Mouse (Mus musculus): ENCODE measurements at regions not wholly inside any gene's neighbourhood (a gene's known extent, or its start where the extent isn't known, plus 50 kb on each side); places are given as distances from the start of the nearest gene placed in this dataset.

GRCm38 (mm10) chr16:78156876-78157232 is 144.4 kb upstream of the Cxadr start:
- no peak for DNase-seq (ENCODE audit: low spot score)

GRCm38 (mm10) chr16:78156138-78156875 is 145.0 kb upstream of the Cxadr start:
- DNase-seq (ENCODE audit: low spot score) = peak; percentile 35

GRCm38 (mm10) chr16:78153899-78154605 is 147.2 kb upstream of the Cxadr start:
- DNase-seq (ENCODE audit: low spot score) = no peak

GRCm38 (mm10) chr16:78144146-78144545 is 157.1 kb upstream of the Cxadr start:
- DNase-seq (ENCODE audit: low spot score) = no peak

- DNase-seq (ENCODE audit: low spot score) = no peak
Observed at GRCm38 (mm10) chr16:78135501-78135900, 165.8 kb upstream of the Cxadr start.

GRCm38 (mm10) chr16:78134531-78134930 is 166.8 kb upstream of the Cxadr start:
- no peak for DNase-seq (ENCODE audit: low spot score)

GRCm38 (mm10) chr16:78121668-78122067 is 179.6 kb upstream of the Cxadr start:
- no peak for DNase-seq (ENCODE audit: low spot score)

GRCm38 (mm10) chr16:78120346-78120899 is 180.9 kb upstream of the Cxadr start:
- no peak for DNase-seq (ENCODE audit: low spot score)

GRCm38 (mm10) chr16:78104246-78104645 is 197.0 kb upstream of the Cxadr start:
- DNase-seq (ENCODE audit: low spot score) = no peak

GRCm38 (mm10) chr16:78101415-78102326 is 199.6 kb upstream of the Cxadr start:
- DNase-seq (ENCODE audit: low spot score) = peak; percentile 7

- DNase-seq (ENCODE audit: low spot score) = no peak
Observed at GRCm38 (mm10) chr16:78099842-78100241, 201.4 kb upstream of the Cxadr start.

- DNase-seq (ENCODE audit: low spot score) = no peak
Observed at GRCm38 (mm10) chr16:78099114-78099513, 202.2 kb upstream of the Cxadr start.

GRCm38 (mm10) chr16:78098555-78098954 is 202.7 kb upstream of the Cxadr start:
- no peak for DNase-seq (ENCODE audit: low spot score)

- DNase-seq (ENCODE audit: low spot score) = no peak
Observed at GRCm38 (mm10) chr16:78096571-78096970, 204.7 kb upstream of the Cxadr start.

GRCm38 (mm10) chr16:78090155-78090554 is 211.1 kb upstream of the Cxadr start:
- DNase-seq (ENCODE audit: low spot score) = no peak

- no peak for DNase-seq (ENCODE audit: low spot score)
Observed at GRCm38 (mm10) chr16:78067532-78068118, 233.7 kb upstream of the Cxadr start.

- DNase-seq (ENCODE audit: low spot score) = peak; percentile 6
Observed at GRCm38 (mm10) chr16:78060516-78060915, 240.8 kb upstream of the Cxadr start.

GRCm38 (mm10) chr16:78057549-78057948 is 243.7 kb upstream of the Cxadr start:
- DNase-seq (ENCODE audit: low spot score) = no peak

GRCm38 (mm10) chr16:78052133-78052532 is 249.2 kb upstream of the Cxadr start:
- DNase-seq (ENCODE audit: low spot score) = no peak

- no peak for DNase-seq (ENCODE audit: low spot score)
Observed at GRCm38 (mm10) chr16:78040149-78040920, 261.0 kb upstream of the Cxadr start.
